26 mouse cellular contexts compared by ENCODE assay signal in genomic region chr14:22101961-22102805, GRCm38 (mm10).
A peak's percentile ranks its signal among the peaks of the same experiment; 100 is the strongest.
DNase-seq lines count a peak whose midpoint lies in the region; ATAC-seq and TF ChIP-seq lines count a peak whose summit lies in the region.
"Had no signal": no experiment of that assay in that cellular context is flagged by ENCODE, and none has a peak within 500 bp of the region (broad histone marks: within the 10 kb centered on the region; RNA-seq: fewer than 3 reads in every experiment).

No protein-coding gene starts in this region.

- no peak for ATAC-seq in forebrain, embryonic 12.5 days (ENCODE audit: low FRiP score)
- ATAC-seq: CD4-positive, CD25-positive, alpha-beta regulatory T cell, adult 4 months; forebrain, embryonic 16.5 days; hindbrain, postnatal 0 days had no signal

- H3K27me3 ChIP-seq in heart, embryonic 10.5 days (ENCODE audit: insufficient read depth, poor library complexity, severe bottlenecking) = peaks cover 41% of the 10 kb centered on the region
- H3K27me3 ChIP-seq in forebrain, embryonic 12.5 days = peaks cover 26% of the 10 kb centered on the region
- H3K27me3 ChIP-seq: hindbrain, embryonic 12.5 days; intestine, embryonic 15.5 days; liver, embryonic 13.5 days; megakaryocyte, embryonic 14.5 days had no signal

- H3K4me1 ChIP-seq in heart, embryonic 10.5 days = peaks cover 4% of the 10 kb centered on the region; the same call in 1 of the 2 replicates
- H3K4me1 ChIP-seq in lung, adult 2 months (ENCODE audit: control insufficient read depth, insufficient read depth, low read length) = no peaks in the 10 kb centered on the region; the same call in 1 of the 2 replicates
- no peaks in the 10 kb centered on the region for H3K4me1 ChIP-seq in forebrain, embryonic 12.5 days
- H3K4me1 ChIP-seq: hindbrain, embryonic 12.5 days; limb, embryonic 13.5 days; megakaryocyte, embryonic 14.5 days; midbrain, embryonic 12.5 days; neural tube, embryonic 13.5 days had no signal

- WGBS in heart, embryonic 10.5 days = 81% methylated on average over 14 of the region's 14 CpGs
- WGBS in lung, adult 2 months = 77% methylated on average over 14 of the region's 14 CpGs
- WGBS in forebrain, embryonic 12.5 days = 93% methylated on average over 14 of the region's 14 CpGs

- no peak overlapping the region for H3K9ac ChIP-seq in forebrain, embryonic 12.5 days
- H3K9ac ChIP-seq: hindbrain, embryonic 12.5 days; intestine, embryonic 15.5 days; limb, embryonic 13.5 days; liver, embryonic 13.5 days; midbrain, embryonic 12.5 days; neural tube, embryonic 13.5 days had no signal

- no peaks in the 10 kb centered on the region for H3K36me3 ChIP-seq in heart, embryonic 10.5 days
- H3K36me3 ChIP-seq in forebrain, embryonic 12.5 days (replicated peaks) = no peaks in the 10 kb centered on the region
- H3K36me3 ChIP-seq: hindbrain, embryonic 12.5 days; intestine, embryonic 15.5 days; limb, embryonic 13.5 days; liver, embryonic 13.5 days; midbrain, embryonic 12.5 days; neural tube, embryonic 13.5 days had no signal

- H3K4me3 ChIP-seq in heart, embryonic 10.5 days = no peak overlapping the region
- no peak overlapping the region for H3K4me3 ChIP-seq in lung, adult 2 months (replicated peaks; ENCODE audit: extremely low read depth, low read depth, low read length)
- H3K4me3 ChIP-seq in forebrain, embryonic 12.5 days (replicated peaks) = no peak overlapping the region
- H3K4me3 ChIP-seq: hindbrain, embryonic 12.5 days; intestine, embryonic 15.5 days; layer of hippocampus, adult 2 months; limb, embryonic 13.5 days; liver, embryonic 13.5 days; megakaryocyte, embryonic 14.5 days; midbrain, embryonic 12.5 days; neural tube, embryonic 13.5 days had no signal

- TF ChIP-seq CTCF in lung, adult 2 months (IDR thresholded peaks at IDR 0.05; ENCODE audit: insufficient read depth, low read length) = no peak

- DNase-seq in heart, adult 18-20 months = peak; percentile 21 to 66
- no peak for DNase-seq in heart, embryonic 10.5 days (ENCODE audit: low spot score)
- peak; percentile 14 for DNase-seq in lung, postnatal 25 days (ENCODE audit: low spot score)
- DNase-seq in lung, adult 2 months = no peak
- peak; percentile 76 for DNase-seq in gonadal fat pad, adult 2 months (ENCODE audit: low read depth)
- no peak for DNase-seq in urinary bladder, postnatal 14 days (ENCODE audit: low spot score)
- DNase-seq: adrenal gland, adult 2 months; adrenal gland, postnatal 36 days; cerebellum, adult 2 months; cerebellum, postnatal 14 days; kidney, adult 2 months; kidney, postnatal 36 days; liver, embryonic 13.5 days; lung, adult 18-20 months; lung, postnatal 14 days had no signal

- no peak overlapping the region for H3K27ac ChIP-seq in heart, embryonic 10.5 days
- H3K27ac ChIP-seq in forebrain, embryonic 12.5 days = no peak overlapping the region
- H3K27ac ChIP-seq: hindbrain, embryonic 12.5 days; hindbrain, postnatal 0 days; intestine, embryonic 15.5 days; layer of hippocampus, adult 2 months; limb, embryonic 13.5 days; liver, embryonic 13.5 days; midbrain, embryonic 12.5 days; neural tube, embryonic 13.5 days had no signal

- no peaks in the 10 kb centered on the region for H3K9me3 ChIP-seq in heart, embryonic 10.5 days
- no peaks in the 10 kb centered on the region for H3K9me3 ChIP-seq in forebrain, embryonic 12.5 days
- H3K9me3 ChIP-seq: intestine, embryonic 15.5 days; liver, embryonic 13.5 days; neural tube, embryonic 13.5 days had no signal

- no peak overlapping the region for H3K4me2 ChIP-seq in forebrain, embryonic 12.5 days
- H3K4me2 ChIP-seq: hindbrain, embryonic 12.5 days; intestine, embryonic 15.5 days; limb, embryonic 13.5 days; liver, embryonic 13.5 days; midbrain, embryonic 12.5 days; neural tube, embryonic 13.5 days had no signal

- TF ChIP-seq POLR2A in lung, adult 2 months (IDR thresholded peaks at IDR 0.05; ENCODE audit: borderline replicate concordance, extremely low read depth, low read depth, low read length) = no peak

Comparison
In these comparisons a context has a peak if more than half of its experiments do, and no peak if none do; other contexts are left out.
1. DNase-seq: peak in heart, adult 18-20 months (2 of 2), lung, postnatal 25 days (single experiment) and gonadal fat pad, adult 2 months (single experiment); none in heart, embryonic 10.5 days (single experiment), lung, adult 2 months (single experiment) and urinary bladder, postnatal 14 days (single experiment).